Comparison of ENCODE assay signal across 12 mouse cellular contexts in the genomic region with DNA sequence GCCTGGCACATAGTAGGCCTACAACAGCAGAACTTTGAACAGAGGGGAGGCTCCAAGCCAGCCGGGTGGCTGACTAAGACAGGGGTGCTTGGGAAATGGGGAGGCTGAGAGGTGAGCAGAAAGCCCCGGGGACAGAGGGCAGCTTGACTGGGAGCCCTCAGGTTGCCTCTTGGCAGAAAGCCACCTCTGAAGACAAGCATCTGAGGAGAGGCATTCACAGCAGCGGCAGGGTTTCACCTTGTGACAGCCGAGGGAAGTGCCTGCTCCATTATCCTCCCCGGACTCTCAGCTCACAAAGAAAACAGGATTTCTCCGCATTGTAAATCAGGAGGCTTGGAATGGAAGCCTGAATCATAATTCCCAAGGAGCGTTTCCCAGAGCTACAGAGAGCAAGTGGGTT.
DNase-seq lines count a peak whose midpoint lies in the region; ATAC-seq and TF ChIP-seq lines count a peak whose summit lies in the region.
"Had no signal": no experiment of that assay in that cellular context is flagged by ENCODE, and none has a peak within 500 bp of the region (broad histone marks: within the 10 kb centered on the region; RNA-seq: fewer than 3 reads in every experiment).

No protein-coding gene starts in this region.

- peak overlapping the region; percentile 67; the same call in 1 of the 2 replicates for H3K27ac ChIP-seq in heart, embryonic 10.5 days
- peak overlapping the region; percentile 27; the same call in 1 of the 2 replicates for H3K27ac ChIP-seq in lung, postnatal 0 days (ENCODE audit: low read length)
- no peak overlapping the region for H3K27ac ChIP-seq in midbrain, postnatal 0 days (ENCODE audit: low read depth, low read length)
- H3K27ac ChIP-seq in left cerebral cortex, adult 2 months = no peak overlapping the region
- H3K27ac ChIP-seq: limb, embryonic 13.5 days had no signal

- H3K9ac ChIP-seq in lung, postnatal 0 days (replicated peaks; ENCODE audit: low read depth) = no peak overlapping the region
- no peak overlapping the region for H3K9ac ChIP-seq in midbrain, postnatal 0 days (replicated peaks; ENCODE audit: low read length, poor library complexity, severe bottlenecking)
- H3K9ac ChIP-seq: limb, embryonic 13.5 days had no signal

- 30% methylated on average over 7 of the region's 7 CpGs for WGBS in heart, embryonic 10.5 days
- WGBS in lung, postnatal 0 days = 21% methylated on average over 7 of the region's 7 CpGs
- 16% methylated on average over 7 of the region's 7 CpGs for WGBS in midbrain, postnatal 0 days

- no peaks in the 10 kb centered on the region for H3K36me3 ChIP-seq in heart, embryonic 10.5 days
- no peaks in the 10 kb centered on the region for H3K36me3 ChIP-seq in lung, postnatal 0 days (ENCODE audit: insufficient read depth, low read length)
- no peaks in the 10 kb centered on the region for H3K36me3 ChIP-seq in midbrain, postnatal 0 days (ENCODE audit: insufficient read depth, low read length)
- H3K36me3 ChIP-seq: limb, embryonic 13.5 days had no signal

- ATAC-seq in lung, postnatal 0 days = no peak; the same call in 1 of the 2 replicates
- no peak for ATAC-seq in midbrain, postnatal 0 days (ENCODE audit: low FRiP score)

- no peak overlapping the region for H3K4me2 ChIP-seq in lung, postnatal 0 days (replicated peaks; ENCODE audit: low read depth, low read length)
- H3K4me2 ChIP-seq in midbrain, postnatal 0 days (ENCODE audit: low read depth, low read length, poor library complexity, severe bottlenecking) = no peak overlapping the region
- H3K4me2 ChIP-seq: limb, embryonic 13.5 days had no signal

- DNase-seq in heart, embryonic 10.5 days (ENCODE audit: low spot score) = no peak
- DNase-seq in heart, postnatal 25 days (ENCODE audit: low spot score) = no peak
- DNase-seq in lung, postnatal 0 days (ENCODE audit: low spot score) = peak; percentile 55
- no peak for DNase-seq in lung, postnatal 25 days (ENCODE audit: low spot score)
- DNase-seq in kidney, adult 8-10 months = peak; percentile 48 to 57
- peak; percentile 40 for DNase-seq in midbrain, postnatal 0 days (ENCODE audit: low spot score)
- DNase-seq in gastrocnemius, postnatal 25 days = no peak
- DNase-seq in left cerebral cortex, adult 2 months (ENCODE audit: extremely low spot score in 1 of 2, low spot score in 2 of 2) = no peak
- DNase-seq: cerebellum, adult 2 months; right cerebral cortex, postnatal 4 days; thymus, adult 18-20 months had no signal

- peaks cover 50% of the 10 kb centered on the region for H3K4me1 ChIP-seq in heart, embryonic 10.5 days
- H3K4me1 ChIP-seq in lung, postnatal 0 days (ENCODE audit: insufficient read depth, low read depth, low read length) = peaks cover 3% of the 10 kb centered on the region; the same call in 1 of the 2 replicates
- H3K4me1 ChIP-seq in midbrain, postnatal 0 days (ENCODE audit: insufficient read depth, low read length) = 0 out of 2 replicates have a peak, but pooled peaks cover 5% of the 10 kb centered on the region

- no peaks in the 10 kb centered on the region for H3K9me3 ChIP-seq in heart, embryonic 10.5 days
- H3K9me3 ChIP-seq in lung, postnatal 0 days (ENCODE audit: low read length) = no peaks in the 10 kb centered on the region
- no peaks in the 10 kb centered on the region for H3K9me3 ChIP-seq in midbrain, postnatal 0 days (ENCODE audit: low read length)
- H3K9me3 ChIP-seq: limb, embryonic 13.5 days had no signal

- peaks cover 33% of the 10 kb centered on the region for H3K27me3 ChIP-seq in heart, embryonic 10.5 days (ENCODE audit: insufficient read depth, poor library complexity, severe bottlenecking)
- H3K27me3 ChIP-seq in lung, postnatal 0 days (replicated peaks; ENCODE audit: insufficient read depth, low read length) = no peaks in the 10 kb centered on the region
- H3K27me3 ChIP-seq in midbrain, postnatal 0 days (ENCODE audit: insufficient read depth, low read length) = no peaks in the 10 kb centered on the region
- H3K27me3 ChIP-seq: limb, embryonic 13.5 days had no signal

- H3K4me3 ChIP-seq in heart, embryonic 10.5 days = no peak overlapping the region
- H3K4me3 ChIP-seq in lung, postnatal 0 days (ENCODE audit: low read depth, low read length) = no peak overlapping the region
- no peak overlapping the region for H3K4me3 ChIP-seq in midbrain, postnatal 0 days (ENCODE audit: low read depth, low read length)
- no peak overlapping the region for H3K4me3 ChIP-seq in left cerebral cortex, adult 2 months
- H3K4me3 ChIP-seq: limb, embryonic 13.5 days had no signal

- no peak for TF ChIP-seq EP300 in lung, postnatal 0 days (IDR thresholded peaks at IDR 0.05)

- TF ChIP-seq CTCF in lung, postnatal 0 days (IDR thresholded peaks at IDR 0.05) = peak; percentile 43
- TF ChIP-seq CTCF in midbrain, postnatal 0 days (IDR thresholded peaks at IDR 0.05) = peak; percentile 38
- TF ChIP-seq CTCF in left cerebral cortex, adult 2 months (IDR thresholded peaks at IDR 0.05) = no peak; the same call in 1 of the 2 replicates

- intact Hi-C loops in heart, postnatal 25 days (cut with DNase I) = loop anchor here (5.0 kb wide), 2 partner anchors 35 to 250 kb away; no protein-coding TSS in a partner anchor
- intact Hi-C loops in left cerebral cortex, adult 2 months (cut with DNase I) = loop anchor here (5.0 kb wide), 1 partner anchor 145 kb away; a partner anchor contains a TSS

Comparison
In these comparisons a context has a peak if more than half of its experiments do, and no peak if none do; other contexts are left out.
1. DNase-seq: peak in lung, postnatal 0 days (single experiment), kidney, adult 8-10 months (2 of 2) and midbrain, postnatal 0 days (single experiment); none in heart, embryonic 10.5 days (single experiment), heart, postnatal 25 days (single experiment), lung, postnatal 25 days (single experiment), gastrocnemius, postnatal 25 days (single experiment) and left cerebral cortex, adult 2 months (0 of 2).
2. H3K27ac ChIP-seq: peak in heart, embryonic 10.5 days (single experiment) and lung, postnatal 0 days (single experiment); none in midbrain, postnatal 0 days (single experiment) and left cerebral cortex, adult 2 months (single experiment).